Mouse (Mus musculus): Measurements from ENCODE around the gene Dpm2. TPM values are rescaled to one million over a fixed set of nuclear protein-coding genes. Genes with fewer than 3 reads are reported as not detected.

Gene Dpm2
- total RNA-seq, 2 experiments from 2014 or later, result 36.4 to 41.9 TPM

DNA sequence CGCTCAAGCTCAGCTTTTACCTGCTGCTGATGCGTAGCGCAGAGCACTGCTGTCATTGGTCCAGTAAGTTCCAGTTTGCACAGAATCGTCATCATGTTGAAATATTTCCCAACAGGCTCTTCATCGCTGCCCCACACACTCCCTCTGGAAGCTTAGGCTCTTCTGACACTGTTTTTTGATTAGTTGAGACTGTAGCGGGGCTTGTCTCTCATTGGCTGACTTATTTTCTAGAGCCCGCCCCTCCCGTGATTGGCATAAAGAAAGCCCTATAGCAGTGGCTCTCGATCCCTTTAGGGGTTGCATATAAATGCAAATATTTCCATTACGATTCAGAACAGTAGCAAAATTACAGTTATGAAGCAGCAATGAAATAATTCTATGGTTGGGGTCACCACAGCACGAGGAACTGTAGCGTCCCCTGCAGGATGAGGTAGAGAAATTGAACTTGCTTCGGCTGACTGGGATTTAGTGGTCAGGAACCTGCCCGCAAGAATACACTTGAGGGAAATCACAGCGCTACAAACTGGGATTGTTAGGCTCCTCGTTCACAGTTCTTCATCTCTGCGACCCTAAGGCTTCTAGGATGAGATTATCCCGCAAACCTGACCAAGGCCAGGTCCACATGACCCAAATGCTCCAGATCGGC is 10.9 kb downstream of the Dpm2 start:
- DNase-seq (ENCODE audit: low spot score in 2 of 2), result no peak

DNA sequence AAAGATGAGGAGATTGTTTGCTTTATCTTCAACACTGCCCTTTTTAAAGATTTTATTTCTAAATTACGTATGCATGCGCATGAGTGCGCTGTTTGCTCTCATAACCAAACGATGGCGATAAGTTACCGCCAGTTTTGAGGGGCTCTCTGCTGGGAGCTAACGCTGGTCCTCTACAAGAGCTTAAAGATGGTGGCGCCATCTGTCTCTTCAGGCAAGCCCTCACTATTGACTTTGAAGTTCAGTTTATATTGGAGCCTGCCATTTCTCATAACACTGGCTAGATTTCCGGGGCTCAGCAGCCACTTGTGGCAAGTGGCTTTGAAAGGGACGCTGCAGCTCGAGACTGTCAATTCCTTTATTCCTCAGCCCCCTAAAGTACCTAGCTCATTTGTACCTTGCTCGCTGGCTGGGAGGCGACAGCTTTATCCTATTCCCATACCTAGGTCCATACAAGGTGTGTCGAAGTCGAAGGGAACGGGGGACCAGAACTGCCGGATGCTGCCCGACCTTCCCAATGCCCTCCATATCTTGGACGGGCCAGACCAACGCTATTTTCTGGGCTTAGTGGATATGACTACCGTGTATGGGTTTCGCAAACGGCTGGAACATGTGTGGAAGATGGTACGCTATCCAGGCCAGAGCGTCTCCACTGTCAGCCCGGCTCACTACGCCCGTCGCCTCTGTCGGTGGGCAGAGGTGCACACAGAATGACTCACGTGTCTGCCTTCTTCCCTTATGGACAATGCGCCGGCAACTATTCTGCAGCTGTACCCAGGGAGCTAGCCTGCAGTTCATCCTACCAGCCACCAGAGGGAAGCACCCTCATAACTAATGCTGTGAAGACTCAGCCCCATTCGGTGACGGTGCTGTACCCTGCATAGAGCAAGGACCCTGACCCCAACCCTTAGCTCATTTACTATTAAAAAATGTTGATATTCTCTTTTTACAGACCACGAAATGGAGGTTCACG is 12.5 kb downstream of the Dpm2 start:
- DNase-seq (ENCODE audit: low spot score in 2 of 2), result peak; percentile 62 to 76

DNA sequence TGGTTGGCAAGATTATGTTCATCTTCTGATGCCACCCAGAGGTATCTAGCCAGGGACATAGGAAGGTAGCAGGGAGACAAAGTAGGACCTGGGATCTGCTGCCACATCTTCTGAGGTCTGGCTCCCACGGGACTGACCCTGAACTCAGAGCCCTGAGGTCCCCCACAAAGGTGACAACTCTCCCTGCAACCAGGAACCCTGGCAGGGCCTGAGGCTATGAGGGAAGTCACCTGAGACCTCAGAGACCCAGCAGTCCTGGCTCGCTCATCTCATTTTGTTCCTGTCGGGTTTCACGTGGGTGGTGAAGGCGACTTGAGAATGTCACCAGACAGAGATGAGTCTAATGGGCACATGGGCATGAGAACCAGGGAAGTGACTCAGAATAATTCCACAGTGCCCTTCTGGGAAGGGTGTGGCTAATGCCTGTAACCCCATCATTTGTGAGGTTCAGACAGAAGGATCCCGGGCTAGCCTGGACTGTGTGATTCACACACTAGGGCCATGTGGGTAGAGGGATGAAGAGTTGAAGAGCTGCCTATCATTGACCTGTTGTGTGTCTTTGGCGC is 14.6 kb downstream of the Dpm2 start:
- DNase-seq (ENCODE audit: low spot score in 2 of 2), result no peak

DNA sequence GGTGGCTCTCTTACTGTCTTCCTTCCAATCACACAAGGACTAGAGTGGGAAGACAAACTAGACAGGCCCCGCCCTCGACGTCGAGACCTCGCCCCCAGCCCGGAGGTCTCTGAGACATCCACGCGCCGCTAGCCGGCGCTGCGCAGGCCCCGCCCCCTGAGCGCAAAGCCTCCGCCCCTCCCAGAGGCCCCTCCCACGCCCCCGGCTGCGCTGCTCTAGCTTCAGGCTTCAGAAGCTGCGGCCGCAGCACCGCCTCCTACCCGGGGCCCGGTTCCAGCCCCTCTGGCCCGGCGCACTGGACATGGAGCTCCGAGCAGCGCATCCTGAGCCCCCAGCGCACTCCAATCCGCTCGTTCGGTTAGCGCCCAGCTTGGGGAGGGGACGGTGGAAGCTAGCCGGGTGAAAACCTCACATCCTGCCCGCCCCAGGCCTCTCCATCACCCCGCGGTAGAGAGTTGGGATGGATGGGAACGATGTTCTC is 16.3 kb downstream of the Dpm2 start, which contains the start of gene St6galnac4:
Gene St6galnac4 (plus strand): TSS at position 225 of the 481 bp plus-strand sequence.
- DNase-seq (ENCODE audit: low spot score in 2 of 2), result peak; percentile 93 to 94

DNA sequence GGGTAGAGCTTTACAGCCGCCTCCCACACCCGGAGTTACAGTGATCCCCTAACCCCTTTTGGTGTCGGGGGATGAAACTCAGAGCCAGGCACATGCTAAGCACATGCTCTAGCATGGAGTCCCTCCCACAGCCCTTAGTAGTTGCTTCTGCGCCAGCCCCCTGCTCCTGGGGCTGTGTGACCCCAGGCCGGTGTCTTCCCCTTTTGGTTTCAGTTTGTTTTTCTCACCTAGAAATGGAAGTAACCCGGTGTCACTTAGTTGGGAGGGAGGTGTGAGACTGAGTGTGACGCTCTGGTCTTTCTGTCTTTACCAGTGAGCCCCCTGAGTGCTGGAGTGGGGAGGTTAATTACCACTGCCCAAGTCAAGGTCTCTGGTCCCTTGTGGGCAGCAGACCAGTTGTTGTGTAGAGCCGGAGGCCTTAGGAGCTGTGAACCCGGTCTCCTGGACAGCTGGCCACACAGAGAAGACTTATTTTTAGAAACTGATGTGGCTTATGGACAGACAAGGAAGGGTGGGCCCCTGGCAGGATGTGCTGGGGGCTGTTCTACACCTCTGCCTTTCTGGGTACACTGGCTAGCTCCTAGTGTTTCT is 17.2 kb downstream of the Dpm2 start:
- peak in 1 of 2 experiments; percentile 30 for DNase-seq (ENCODE audit: low spot score in 2 of 2)

DNA sequence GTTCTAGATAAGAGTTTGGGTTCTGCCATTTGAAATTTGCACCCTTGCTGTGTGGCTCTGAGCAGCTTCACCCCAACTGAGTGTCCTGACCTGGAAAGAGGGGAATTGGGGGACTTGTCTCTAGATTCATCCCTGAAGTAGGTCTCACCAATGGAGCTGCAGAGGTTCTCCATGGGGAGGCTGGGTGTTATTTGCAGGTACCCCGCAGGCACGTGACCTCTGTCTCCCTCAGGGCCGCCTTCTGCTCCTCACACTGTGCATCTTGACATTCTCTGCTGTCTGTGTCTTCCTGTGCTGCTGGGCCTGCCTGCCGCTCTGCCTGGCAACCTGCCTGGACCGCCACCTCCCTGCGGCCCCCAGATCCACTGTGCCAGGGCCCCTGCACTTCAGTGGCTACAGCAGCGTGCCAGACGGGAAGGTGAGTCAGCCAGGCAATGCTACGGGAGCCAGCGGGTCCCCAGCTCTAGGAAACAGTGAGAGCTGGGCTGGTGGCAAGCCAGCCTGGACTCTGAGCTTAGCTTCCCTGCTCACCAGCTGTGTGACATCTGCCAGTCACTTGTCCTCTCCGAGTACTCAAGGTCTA is 18.6 kb downstream of the Dpm2 start:
- peak in 1 of 2 experiments; percentile 32 for DNase-seq (ENCODE audit: low spot score in 2 of 2)

DNA sequence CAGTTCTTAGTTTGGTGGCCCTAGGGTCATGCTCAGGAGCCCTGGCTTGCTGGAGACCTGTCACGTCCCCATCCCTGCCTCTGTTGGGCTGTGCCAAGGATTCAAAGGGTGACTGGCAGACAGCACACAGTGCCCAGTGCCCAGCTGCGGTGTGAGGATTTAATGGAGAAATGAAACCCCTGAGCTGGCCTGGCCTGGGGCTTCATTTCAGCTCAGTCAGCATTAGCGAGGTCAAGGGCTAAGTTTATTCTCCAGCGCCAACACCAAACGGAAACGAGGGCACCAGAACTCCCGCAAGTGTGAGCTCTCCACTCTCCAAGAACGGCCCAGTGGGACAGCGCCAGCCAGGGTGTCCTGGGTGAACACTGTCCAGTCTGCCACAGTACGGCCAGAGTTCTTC is 19.6 kb downstream of the Dpm2 start:
- peak in 1 of 2 experiments; percentile 28 for DNase-seq (ENCODE audit: low spot score in 2 of 2)

DNA sequence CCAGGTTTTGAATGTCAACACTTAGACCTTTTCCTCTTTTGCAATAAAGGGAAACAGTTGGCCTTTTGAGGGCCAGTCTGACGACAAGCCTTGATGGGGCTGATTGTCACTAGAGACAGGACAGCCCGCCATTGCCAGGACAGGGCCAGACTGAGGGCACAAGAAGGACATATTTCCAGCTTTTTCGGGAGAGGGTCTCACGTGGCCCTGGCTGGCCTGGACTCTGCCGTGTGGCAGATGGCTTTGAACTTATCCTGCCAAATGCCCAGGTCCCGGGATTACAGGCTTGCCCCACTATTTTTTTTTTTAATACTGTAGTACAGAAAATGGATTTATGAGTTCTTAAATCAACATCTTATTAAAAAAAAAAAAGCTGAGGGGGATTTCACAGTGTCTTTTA is 20.6 kb downstream of the Dpm2 start:
- DNase-seq (ENCODE audit: low spot score in 2 of 2), result no peak

DNA sequence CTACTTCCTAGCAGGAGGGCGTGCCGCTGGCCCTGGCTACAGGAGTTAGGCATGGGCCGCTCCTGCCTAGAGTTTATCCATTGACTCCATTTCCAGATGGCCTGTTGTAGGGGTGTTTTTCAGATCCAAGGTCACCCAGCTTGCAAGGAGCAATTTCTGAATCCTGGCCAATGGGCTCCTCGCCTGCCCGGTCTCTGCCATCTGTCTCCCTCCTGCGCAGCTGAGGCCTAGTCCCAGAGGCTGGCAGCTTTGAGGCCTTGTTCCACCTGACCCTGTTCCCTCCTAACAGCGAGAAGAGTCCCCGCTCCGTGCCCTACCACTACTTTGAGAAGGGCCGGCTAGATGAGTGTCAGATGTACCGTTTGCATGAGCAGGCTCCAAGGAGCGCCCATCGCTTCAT is 26.1 kb downstream of the Dpm2 start:
- peak in 1 of 2 experiments; percentile 35 for DNase-seq (ENCODE audit: low spot score in 2 of 2)

DNA sequence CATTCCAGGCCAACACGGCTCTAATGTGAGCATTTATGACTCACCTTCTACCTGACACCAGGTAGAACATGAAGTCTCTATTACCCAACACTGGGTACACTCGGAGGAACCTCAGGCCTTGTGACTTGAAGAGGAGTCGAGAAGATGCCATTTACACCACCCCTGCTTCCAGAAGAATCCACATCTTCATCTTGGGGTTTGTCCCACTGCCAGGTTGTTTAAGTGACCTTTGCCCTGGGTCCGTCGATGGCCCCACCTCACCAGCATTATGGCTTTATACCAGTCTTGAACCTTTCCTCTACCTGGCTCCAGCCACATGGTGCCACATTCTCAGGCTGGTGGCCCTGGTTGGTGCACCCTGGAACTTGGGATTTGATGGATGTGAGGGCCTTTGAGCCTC is 26.6 kb downstream of the Dpm2 start:
- DNase-seq (ENCODE audit: low spot score in 2 of 2), result no peak

DNA sequence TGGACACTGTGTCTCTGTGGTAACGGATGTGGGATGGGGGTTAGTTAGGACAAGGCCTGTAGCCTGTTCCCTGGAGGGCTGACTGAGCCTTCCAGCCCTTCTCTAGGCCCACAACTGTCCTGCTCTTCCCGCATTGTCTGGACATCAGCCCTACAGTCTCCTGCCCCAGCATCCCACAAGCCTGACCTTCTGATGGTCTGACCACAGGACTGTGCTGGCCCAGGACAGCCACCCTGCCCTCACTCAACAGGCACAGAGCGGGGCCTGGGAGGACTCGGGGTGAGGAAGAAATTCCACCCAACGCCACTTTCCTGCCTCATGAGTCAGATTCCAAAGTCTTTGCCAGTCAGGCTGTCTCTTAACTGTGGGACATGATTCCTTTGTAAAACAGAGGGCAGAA is 27.0 kb downstream of the Dpm2 start:
- DNase-seq (ENCODE audit: low spot score in 2 of 2), result no peak

DNA sequence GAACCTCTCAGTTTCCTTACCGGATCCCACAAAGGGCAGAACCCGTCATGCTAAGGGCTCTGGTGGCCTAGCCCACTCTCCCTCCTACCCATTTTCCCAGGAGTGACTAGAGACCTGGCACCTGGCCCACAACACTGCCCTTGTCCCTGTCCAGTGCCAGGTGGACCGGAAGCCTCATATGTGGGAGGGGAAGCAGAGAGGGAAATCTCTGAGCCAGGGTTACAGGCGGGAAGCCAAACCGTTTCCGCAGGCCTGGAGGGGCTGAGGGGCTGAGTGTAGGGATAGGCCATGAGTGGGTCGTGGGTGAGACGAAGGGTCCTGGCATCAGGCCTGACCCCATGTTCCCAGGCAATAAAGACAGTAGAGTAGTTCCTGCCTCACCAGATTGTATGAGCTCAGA is 27.8 kb downstream of the Dpm2 start:
- no peak for DNase-seq (ENCODE audit: low spot score in 2 of 2)

DNA sequence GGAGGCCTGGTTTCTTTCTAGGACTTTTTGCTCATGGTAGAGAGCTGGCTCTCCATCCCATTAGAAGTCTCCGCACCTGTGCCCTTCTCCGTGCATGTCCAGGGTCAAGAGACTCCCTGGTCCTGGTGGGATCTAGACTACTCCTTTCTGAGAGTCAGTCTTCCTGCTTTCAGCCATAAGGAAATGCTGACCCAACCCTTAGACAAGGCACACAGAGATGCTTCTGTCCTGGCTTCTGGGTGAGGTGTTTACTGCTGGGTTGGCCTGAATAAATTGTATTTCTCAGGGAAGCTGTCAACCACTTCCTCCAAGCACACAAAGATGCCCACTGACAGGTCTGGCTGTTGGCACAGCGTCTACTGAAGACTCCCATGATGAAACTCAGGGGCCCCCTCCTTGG is 28.8 kb downstream of the Dpm2 start, which contains the start of gene St6galnac6:
Gene St6galnac6 (plus strand): TSS at position 301 of the 400 bp plus-strand sequence.
- DNase-seq (ENCODE audit: low spot score in 2 of 2), result no peak

DNA sequence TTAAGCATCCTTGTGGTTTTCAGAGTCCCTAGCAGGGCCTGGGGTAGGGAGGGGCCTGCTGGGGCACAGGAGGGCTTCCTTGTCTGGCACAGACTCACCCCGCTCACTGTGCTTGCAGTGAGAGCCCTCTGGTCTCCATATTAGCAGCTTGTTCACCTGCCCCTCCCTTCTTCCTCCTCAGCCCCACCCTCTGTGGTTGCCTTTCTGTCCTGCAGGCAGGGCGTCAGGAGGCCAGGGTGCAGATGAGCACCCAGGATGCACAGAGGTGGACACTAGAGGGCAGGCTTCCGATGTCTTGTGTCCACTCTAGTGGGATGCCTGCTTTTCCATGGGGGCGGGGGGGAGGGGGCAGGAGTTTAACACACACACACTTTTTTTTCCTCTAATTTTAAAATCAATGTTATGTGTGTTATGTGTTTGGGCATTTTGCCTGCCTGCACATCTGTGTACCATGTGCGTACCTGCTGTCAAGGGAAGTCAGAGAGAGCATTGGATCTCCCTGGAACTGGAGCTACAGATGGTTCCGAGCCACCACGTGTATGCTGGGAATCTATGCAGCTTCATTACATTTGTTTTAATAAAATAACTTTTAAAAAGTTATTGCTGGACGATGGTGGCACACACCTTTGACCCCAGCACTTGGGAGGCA is 30.9 kb downstream of the Dpm2 start:
- DNase-seq (ENCODE audit: low spot score in 2 of 2), result peak in 1 of 2 experiments; percentile 36

DNA sequence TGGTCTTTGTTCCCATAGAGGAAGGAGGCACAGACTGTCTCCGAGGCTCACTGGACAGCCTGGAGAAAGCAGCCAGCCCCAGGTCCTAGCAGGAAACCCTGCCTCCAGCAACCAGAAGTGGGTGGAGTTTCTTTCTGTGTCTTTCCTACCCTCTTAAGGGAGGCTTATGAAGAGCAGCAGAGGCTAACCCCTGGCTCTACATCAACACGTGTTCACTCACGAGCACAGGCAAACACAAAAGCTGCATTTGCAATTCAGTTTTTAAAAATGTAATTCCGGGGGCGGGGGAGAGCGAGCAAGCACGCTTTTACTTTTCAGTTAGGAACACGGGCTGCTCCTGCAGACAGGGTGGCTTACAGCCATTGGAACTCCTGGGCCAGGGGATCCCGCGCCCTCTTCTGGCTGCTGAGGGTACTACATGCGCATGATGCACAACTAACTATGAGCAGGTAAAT is 32.0 kb downstream of the Dpm2 start:
- DNase-seq (ENCODE audit: low spot score in 2 of 2), result peak; percentile 82 to 88

DNA sequence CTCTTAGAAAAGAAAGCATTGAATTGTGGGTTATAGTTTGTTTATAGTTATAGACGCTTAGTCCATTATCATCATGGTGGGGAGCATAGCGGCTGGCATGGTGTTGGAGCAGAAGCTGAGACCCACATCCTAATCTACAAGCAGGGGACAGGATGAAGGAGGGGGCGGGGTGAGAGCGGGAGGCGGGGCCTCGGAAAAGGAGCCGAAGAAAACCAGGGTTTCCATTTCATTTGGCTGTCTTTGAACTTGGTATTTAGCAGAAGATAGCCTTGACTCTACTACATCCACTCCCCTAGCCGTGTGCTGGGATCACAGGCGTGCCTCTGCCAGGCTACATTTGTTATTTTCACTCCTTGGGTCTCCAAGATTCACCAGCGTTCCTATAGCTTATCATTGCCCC is 34.0 kb downstream of the Dpm2 start:
- DNase-seq (ENCODE audit: low spot score in 2 of 2), result no peak

DNA sequence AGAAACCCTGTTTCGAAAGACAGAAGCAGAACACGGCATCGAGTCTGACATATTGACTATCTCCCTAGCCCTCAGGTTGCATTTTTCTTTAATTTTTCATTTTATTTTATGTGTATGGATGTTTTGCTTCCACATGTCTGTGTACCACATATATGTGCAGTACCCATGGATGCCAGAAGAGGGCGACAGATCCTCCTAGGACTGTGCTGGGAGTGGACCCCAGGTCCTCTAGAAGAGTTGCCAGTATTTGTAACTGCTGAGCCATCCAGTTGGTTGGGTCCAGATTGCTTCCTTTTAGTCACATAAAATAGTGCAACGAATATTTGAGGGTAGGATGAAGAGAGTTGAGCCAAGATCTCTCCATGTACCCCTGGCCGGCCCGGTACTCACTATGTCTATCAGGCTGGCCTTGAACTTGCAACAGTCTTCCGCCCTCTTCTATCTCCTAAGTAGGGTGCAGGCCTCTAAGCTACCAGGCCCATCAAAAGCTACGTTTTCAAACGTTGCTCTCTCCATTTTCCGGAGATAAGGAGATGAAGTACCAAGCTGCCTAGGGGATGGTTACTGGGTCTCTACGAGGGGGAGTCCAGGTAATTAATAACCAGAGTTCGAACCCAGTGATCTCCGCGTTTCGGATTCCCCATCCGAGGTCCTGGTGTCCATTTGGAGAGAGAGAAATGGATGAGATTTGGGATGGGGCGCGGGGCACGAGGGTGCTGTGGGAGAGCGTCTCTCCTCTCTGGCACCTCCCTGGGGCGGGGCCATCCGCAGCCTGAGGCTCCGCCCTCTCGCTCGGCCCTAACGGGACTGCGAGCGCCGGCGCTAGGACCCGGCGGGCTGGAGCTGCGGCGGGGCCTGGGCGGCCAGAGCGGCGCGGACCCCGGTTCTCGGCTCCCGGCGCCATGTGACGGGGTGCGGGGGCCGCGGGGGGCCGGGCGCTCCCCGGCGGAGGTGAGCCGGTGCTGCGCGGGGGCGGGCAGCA is 35.8 kb downstream of the Dpm2 start:
- peak; percentile 84 to 88 for DNase-seq (ENCODE audit: low spot score in 2 of 2)

DNA sequence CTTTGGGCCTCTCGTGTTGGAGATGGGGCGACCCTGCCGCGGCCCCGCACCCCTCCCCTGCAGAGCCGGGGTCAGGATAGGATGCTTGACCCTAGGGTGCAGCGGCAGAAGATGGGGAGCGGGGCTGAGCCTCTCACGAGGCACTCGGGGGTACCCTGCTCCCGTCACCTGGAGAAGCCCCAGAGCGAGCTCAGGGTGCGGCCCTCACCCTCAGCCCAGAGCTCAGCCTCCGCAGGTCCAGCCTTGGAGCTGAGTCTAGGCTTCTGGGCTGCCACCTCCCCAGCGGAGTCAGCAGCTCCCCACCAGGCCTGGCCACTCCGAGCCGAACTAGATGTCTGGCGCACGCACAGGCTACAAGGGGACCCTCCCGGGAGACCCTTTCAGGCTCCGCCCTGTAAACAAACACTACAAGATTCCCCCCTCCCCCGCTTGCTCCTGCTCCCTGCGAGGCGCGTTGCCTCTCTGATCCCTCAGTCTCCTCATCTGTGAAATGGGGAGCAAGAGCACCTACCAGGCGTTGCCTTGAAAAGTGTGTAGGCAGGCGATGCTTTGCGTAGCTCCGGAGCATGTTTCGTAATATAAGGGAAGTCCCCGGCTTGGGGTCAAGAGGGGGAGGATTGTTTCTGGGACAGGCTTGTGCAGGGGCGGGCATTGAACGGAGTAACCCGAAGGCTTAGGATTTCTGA is 36.7 kb downstream of the Dpm2 start:
- DNase-seq (ENCODE audit: low spot score in 2 of 2), result peak in 1 of 2 experiments; percentile 57
